Mouse (Mus musculus) spleen, adult 2 months (tissue): ENCODE measurements around the gene Pxmp2. TPM values are rescaled to one million over a fixed set of nuclear protein-coding genes. Genes with fewer than 3 reads are reported as not detected.

Source experiments
- DNase-seq, 2 experiments: peaks; one replicate each; pipeline versions ENCODE4 v3.0.0 to v3.0.0-alpha.2; 2012 to 2021; ENCODE audit warnings: low spot score in 2 of 2, low read depth in 1 of 2
- H3K27ac ChIP-seq: fragments of 200-500 bp; 2 replicates; pipeline ENCODE4 v1.5.1; 2012; ENCODE audit warnings: low read length, inconsistent platforms; ENCODE audit not compliant: insufficient read depth
- H3K27me3 ChIP-seq: fragments of 200-500 bp; 2 replicates; pipeline ENCODE4 v1.6.1; 2012; ENCODE audit warnings: mild to moderate bottlenecking, moderate library complexity, low read length, inconsistent platforms; ENCODE audit not compliant: control insufficient read depth, insufficient read depth
- H3K36me3 ChIP-seq: fragments of 200-500 bp; 2 replicates; pipeline ENCODE4 v1.6.1; 2012; ENCODE audit warnings: mild to moderate bottlenecking, low read length, inconsistent platforms; ENCODE audit not compliant: control insufficient read depth, insufficient read depth
- H3K4me1 ChIP-seq: fragments of 200-500 bp; 2 replicates; pipeline ENCODE4 v1.6.1; 2011; ENCODE audit warnings: inconsistent platforms; ENCODE audit not compliant: control insufficient read depth, insufficient read depth, insufficient read length
- H3K4me3 ChIP-seq: fragments of 200-500 bp; 2 replicates; pipeline ENCODE4 v1.5.1; 2011; ENCODE audit warnings: mild to moderate bottlenecking, inconsistent platforms; ENCODE audit not compliant: insufficient read depth, insufficient read length; ENCODE audit errors: extremely low read depth
- CTCF ChIP-seq: fragments of 200-500 bp; IDR thresholded peaks from 2 replicates; pipeline ENCODE4 v1.5.1; 2011; ENCODE audit warnings: mild to moderate bottlenecking, inconsistent platforms; ENCODE audit not compliant: insufficient read depth, insufficient read length, insufficient replicate concordance; ENCODE audit errors: extremely low read depth
- POLR2A ChIP-seq: fragments of 200-500 bp; IDR thresholded peaks from 2 replicates; pipeline ENCODE4 v1.6.1; 2011; ENCODE audit warnings: low read depth, low read length, inconsistent platforms
- WGBS: fragments of 180-500 bp; shearing (Covaris S2); methylation state at CpG from one replicate; pipeline ENCODE4 v1.1.7; 2018; 5-methylcytosine and 5-hydroxymethylcytosine counted together
- polyA plus RNA-seq: library from polyadenylated mRNA; depleted of rRNA; stranded (reverse); fragments of >200 nt; gene quantifications from 2 replicates; pipeline ENCODE4 v1.2.3, GENCODE M21; 2012

The Pxmp2 gene
- polyA plus RNA-seq, 1 experiment, result 2.0 TPM

GRCm38 (mm10) chr5:110274846-110275245 lies 11.1 kb downstream of the Pxmp2 start:
- WGBS, result 80% methylated on average over 2 of the region's 2 CpGs
- H3K36me3 ChIP-seq, result no peaks in the 10 kb centered on the region
- DNase-seq, result no peak
- no peaks in the 10 kb centered on the region for H3K4me1 ChIP-seq
- H3K27ac ChIP-seq, result no peak overlapping the region
- TF ChIP-seq CTCF (no peak), POLR2A (no peak)
- H3K27me3 ChIP-seq, result no peaks in the 10 kb centered on the region
- no peak overlapping the region for H3K4me3 ChIP-seq

GRCm38 (mm10) chr5:110274147-110274546 lies 11.8 kb downstream of the Pxmp2 start:
- TF ChIP-seq CTCF (no peak), POLR2A (no peak)
- Histone ChIP-seq H3K27ac (no peak overlapping the region), H3K4me3 (no peak overlapping the region), H3K36me3 (no peaks in the 10 kb centered on the region), H3K4me1 (0 out of 2 replicates have a peak, but pooled peaks cover under 1% of the 10 kb centered on the region), H3K27me3 (no peaks in the 10 kb centered on the region)
- no peak for DNase-seq
- 77% methylated on average over 4 of the region's 4 CpGs for WGBS

DNA sequence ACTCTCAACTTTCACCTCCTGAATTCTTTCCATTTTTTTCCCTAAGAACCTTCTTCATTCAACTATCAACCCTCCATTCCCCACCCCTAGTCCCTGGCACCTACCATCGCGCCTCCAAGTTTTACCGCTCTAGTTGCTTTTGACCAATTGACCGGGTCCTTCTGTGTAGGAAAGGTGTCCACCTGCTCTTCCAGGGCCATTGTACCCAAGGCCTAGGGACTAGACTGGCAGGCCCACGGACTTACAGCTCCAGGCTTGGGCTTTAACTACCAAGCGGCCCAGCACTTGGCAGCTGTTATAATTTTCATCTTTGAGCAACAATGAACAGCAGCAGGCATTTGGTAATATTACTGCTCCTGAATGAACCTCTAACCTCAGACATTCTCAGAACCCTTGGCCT lies 15.7 kb downstream of the Pxmp2 start:
- H3K36me3 ChIP-seq, result peaks cover 6% of the 10 kb centered on the region
- H3K4me1 ChIP-seq, result peaks cover 6% of the 10 kb centered on the region; the same call in 1 of the 2 replicates
- TF ChIP-seq POLR2A (no peak), CTCF (no peak)
- DNase-seq, result no peak
- no peaks in the 10 kb centered on the region for H3K27me3 ChIP-seq
- H3K27ac ChIP-seq, result no peak overlapping the region
- no peak overlapping the region for H3K4me3 ChIP-seq
- WGBS, result 96% methylated on average over 6 of the region's 6 CpGs

DNA sequence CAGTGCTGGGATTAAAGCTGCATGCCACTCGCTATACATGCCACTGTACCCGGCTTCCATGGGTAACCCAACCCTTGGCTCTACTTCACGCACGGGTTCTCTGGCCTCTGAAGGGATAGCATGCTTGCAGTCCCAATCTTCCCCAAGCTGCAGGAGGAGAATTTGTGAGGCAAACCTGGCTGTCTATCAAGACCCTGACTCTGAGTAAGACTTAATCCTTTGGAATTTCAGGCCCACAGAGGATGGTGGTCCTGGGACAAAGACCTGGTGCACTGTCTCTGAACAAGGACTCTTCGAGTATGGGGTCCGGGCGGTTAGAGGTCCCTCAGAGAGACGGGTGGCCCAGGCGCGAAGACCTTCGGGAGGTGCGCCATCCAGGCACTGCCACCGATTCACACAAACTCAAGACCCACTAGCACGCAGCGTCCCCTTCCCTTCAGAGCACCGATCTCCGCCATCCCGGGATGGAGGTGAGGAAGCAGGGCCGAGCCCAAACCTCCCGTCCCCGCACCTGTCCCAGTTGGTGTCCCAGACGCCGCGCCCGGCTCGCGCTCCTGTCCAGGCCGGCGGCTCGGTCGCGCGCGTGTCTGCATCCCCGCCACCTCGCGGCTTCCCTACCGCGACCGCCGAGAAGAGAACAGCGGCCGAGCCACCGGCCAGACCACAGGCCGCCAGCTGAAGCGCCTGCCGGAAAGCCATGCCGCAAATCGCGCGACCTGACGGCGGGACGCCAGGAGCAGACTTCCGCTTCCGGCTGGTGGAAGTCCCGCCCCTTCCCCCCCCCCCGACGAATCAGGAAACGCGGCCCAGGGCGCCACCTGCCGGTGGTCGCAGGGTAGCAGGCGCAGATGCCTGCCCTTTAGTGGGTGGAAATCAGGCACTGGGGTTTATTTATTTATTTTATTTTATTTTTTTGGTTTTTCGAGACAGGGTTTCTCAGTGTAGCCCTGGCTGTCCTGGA lies 16.6 kb downstream of the Pxmp2 start, which contains the start of gene Pgam5:
Gene Pgam5, minus strand, starts transcription at position 773 of the 961 bp plus-strand sequence.
- H3K27me3 ChIP-seq, result no peaks in the 10 kb centered on the region
- H3K4me3 ChIP-seq, result peak within 1 kb of the TSS; percentile 98
- TF ChIP-seq POLR2A, result peak; percentile 37; the same call in 1 of the 2 replicates
- TF ChIP-seq CTCF, result peak; percentile 94
- under 1% methylated on average over 66 of the region's 66 CpGs for WGBS
- peak within 1 kb of the TSS; percentile 52 for H3K27ac ChIP-seq
- DNase-seq, result peak; percentile 76 to 79
- peaks cover 13% of the 10 kb centered on the region for H3K36me3 ChIP-seq
- H3K4me1 ChIP-seq, result peaks cover 6% of the 10 kb centered on the region; the same call in 1 of the 2 replicates

- TF ChIP-seq CTCF (no peak), POLR2A (no peak)
- H3K27me3 ChIP-seq, result no peaks in the 10 kb centered on the region
- no peak for DNase-seq
- 94% methylated on average over 4 of the region's 4 CpGs for WGBS
- no peak overlapping the region for H3K4me3 ChIP-seq
- H3K4me1 ChIP-seq, result peaks cover 6% of the 10 kb centered on the region; the same call in 1 of the 2 replicates
- H3K36me3 ChIP-seq, result peaks cover 13% of the 10 kb centered on the region
- no peak overlapping the region for H3K27ac ChIP-seq
These were observed 19.0 kb downstream of the Pxmp2 start for GRCm38 (mm10) chr5:110266941-110267340.

- Histone ChIP-seq H3K4me1 (no peaks in the 10 kb centered on the region), H3K4me3 (no peak overlapping the region), H3K36me3 (peaks cover 49% of the 10 kb centered on the region), H3K27ac (no peak overlapping the region), H3K27me3 (no peaks in the 10 kb centered on the region)
- no peak for DNase-seq
- TF ChIP-seq POLR2A, result no peak
- no peak for TF ChIP-seq CTCF
- 100% methylated on average over 2 of the region's 2 CpGs for WGBS
These were observed 41.9 kb downstream of the Pxmp2 start for GRCm38 (mm10) chr5:110244091-110244490.
